Mouse (Mus musculus): Measurements from ENCODE around the gene Ripply1.

Gene Ripply1

GRCm38 (mm10) chrX:139782278-139783044 is at the start of gene Ripply1:
Gene Ripply1 (minus strand): TSS chrX:139782353.
- no peak for DNase-seq (ENCODE audit: low read depth)

DNA sequence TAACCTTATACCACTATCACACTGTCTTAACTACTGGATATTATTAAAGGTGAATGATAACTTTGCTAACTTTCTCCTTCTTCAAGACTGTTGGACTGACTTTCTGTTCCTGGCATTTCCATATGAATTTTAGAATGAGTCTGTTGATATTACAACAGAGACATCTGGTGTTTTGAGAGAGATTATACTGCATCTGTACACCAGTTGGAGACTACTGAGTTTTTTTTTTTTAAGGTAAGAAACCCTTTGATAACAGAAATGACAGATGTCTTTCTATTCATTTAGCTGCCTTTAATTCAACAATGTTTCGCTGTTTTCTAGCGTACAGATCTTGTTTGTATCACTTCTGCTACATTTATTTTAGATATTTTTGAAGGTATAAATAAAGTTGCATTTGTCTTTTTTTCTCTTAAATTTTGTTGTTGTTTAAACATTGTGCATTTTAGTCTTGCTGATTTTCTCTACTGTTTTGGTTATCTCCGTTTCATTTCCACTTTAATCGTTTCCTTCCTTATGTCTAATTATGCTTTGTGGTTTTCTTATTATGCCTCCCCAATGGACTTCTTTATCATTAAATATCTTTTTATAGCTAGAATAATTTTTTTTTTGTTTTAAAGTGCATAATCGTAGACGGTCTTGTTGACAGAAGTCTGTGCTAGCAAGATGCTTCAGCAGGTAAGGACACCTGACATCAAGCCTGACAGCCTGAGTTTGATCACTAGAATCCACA is 46.4 kb upstream of the Ripply1 start:
- DNase-seq (ENCODE audit: low read depth) = peak; percentile 31

DNA sequence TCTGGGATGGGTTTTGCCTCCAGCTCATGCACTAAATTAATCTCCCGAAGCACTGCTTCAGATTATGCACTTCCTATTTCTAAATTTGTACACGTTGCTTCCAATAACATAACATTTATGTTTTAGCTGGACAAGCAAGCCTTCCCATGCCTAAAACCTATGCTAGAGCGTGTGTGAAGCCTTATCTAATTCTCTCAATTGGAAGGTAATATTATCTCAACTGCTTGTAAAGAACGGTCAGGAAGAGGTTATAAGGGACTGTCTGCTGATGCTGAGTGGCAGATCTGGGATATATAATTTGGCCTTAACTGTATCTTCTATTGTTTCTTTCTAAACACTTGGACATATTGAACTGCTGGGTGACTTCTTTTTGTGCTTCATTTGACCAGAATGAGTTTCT is 44.8 kb upstream of the Ripply1 start:
- DNase-seq (ENCODE audit: low read depth) = no peak

GRCm38 (mm10) chrX:139825402-139825801 is 43.2 kb upstream of the Ripply1 start:
- DNase-seq (ENCODE audit: low read depth) = no peak

- DNase-seq (ENCODE audit: low read depth) = no peak
Observed at GRCm38 (mm10) chrX:139815201-139815600, 33.0 kb upstream of the Ripply1 start.

DNA sequence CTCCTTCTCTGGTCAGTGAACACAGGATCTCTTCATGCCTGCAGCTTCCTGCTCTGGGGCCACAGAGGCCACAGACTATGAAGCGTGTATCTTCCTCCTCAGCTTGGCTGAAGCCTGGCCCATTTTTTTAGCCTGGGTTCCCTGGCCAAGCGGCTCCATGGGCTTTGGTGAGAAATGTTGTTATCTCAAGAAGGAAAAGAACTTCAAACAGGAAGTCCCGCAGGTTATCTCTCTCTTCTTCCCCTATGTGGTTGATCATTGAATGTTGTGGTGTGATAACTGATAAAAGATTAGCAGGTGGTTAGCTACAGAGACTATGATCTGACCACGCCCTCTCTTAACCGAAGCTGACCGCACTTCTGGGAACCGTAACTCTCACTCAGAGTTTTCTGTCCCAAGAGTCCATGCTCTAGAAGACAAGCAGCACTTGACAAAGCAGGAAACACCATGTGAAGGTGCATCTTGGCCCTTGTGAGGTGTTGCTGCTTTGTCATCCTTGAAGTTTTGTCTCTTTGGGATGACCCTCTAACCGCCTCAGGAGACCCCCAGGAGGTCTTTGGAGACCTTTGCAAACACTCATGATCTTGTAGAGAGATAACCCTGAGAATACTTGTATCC is 32.0 kb upstream of the Ripply1 start:
- DNase-seq (ENCODE audit: low read depth) = peak; percentile 95

DNA sequence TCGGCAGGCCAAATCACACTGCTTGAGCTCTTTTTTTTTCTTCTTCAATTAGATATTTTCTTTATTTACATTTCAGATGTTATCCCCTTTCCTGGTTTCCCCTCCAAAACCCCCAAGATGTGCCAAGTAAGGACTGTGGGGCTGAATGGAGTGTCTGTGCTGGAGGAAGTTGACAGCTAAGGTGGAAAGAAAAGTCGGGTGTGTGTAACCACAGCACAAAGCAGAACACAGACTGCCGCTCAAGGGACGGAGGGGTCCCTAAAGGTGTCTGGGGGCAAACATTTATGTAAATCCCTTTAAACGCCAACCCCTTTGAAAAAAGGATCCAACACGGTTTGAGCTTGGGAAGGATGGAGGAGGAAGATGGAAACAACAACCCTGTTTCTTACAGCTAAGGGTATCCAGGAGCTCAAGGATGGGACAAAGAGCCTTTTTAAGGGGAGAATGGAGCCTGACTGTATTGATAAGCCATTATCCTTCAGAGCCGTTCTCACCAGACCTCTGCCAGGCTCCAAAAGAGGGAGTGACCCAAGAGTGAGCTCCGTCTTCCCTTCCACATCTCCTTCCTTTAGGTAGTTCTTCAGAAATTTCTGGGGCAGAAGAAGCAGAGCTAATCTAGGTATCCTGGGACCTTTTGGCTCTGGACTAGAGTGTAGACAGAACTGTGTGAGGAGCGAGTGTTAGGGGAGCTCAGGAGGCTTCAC is 31.3 kb upstream of the Ripply1 start:
- no peak for DNase-seq (ENCODE audit: low read depth)

GRCm38 (mm10) chrX:139812636-139813298 is 30.6 kb upstream of the Ripply1 start:
- peak; percentile 94 for DNase-seq (ENCODE audit: low read depth)

DNA sequence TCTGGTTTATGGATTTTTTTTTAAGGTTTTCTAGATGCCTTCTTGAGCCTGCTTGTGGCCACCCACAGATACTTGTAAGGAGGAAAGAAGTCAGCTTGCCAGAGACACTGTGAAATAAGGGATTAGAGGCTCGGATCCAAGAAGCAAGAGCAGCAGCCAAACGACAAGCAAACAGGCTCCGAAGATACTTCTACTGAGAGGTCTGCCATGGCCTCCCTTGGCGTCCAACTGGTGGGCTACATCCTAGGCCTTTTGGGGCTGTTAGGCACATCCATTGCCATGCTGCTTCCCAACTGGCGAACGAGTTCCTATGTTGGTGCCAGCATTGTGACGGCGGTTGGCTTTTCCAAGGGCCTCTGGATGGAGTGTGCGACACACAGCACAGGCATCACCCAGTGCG is 26.3 kb upstream of the Ripply1 start:
- no peak for DNase-seq (ENCODE audit: low read depth)

DNA sequence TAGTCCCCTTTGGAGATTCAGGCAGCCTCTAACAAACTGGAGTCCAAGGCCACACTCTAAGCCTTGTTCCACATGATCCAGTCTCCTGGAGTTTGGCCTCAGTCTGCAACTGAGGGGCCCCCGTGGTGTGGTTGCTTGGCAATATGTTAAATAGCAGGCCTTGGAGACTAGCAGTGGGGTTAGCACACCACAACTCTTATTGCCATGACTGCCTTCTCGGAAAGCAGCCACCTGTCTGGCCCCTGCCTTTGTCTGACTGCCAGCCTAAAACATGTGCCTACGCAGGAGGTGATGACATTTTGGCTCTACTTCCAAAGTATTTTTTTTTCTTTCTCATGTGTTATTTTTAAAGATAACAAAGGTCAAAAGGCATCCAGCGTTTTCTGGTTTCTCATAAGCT is 25.9 kb upstream of the Ripply1 start:
- DNase-seq (ENCODE audit: low read depth) = no peak

DNA sequence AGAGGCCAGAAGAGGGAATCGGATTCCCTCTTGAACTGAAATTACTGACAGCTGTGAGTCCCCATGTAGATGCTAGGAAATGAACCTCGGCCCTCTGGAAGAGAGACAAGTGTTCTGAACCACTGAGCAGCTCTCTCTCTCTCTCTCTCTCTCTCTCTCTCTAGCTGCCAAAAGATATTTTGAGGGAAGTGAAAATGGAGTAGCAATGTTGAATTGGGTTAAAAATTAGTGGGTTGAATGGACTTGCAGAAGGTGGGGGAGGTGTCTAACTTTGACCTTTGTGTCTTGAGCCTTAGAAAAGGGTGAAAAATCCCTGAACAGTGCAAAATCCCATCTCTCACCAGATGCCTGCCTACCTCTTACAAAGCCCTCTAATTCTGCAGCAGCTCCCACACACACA is 25.2 kb upstream of the Ripply1 start:
- DNase-seq (ENCODE audit: low read depth) = no peak

DNA sequence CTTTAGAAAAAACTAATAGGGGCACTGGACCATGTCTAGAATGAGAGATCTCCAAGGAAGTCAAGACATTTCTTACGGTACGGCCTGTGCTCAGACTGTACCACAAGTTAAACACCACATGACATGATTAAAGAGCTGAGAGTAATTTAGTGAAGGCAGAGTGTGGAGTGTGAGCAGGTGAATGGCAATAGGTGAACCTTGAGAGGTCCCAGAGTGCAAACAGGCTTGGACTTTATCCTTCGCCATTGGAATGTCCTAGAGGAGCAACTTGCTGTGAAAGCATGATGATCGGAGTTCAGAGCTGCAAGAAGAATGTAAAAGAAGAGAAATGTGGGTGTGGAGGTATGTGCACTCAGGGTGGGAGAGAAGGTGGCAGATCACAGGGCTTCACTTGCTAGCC is 23.8 kb upstream of the Ripply1 start:
- DNase-seq (ENCODE audit: low read depth) = no peak

DNA sequence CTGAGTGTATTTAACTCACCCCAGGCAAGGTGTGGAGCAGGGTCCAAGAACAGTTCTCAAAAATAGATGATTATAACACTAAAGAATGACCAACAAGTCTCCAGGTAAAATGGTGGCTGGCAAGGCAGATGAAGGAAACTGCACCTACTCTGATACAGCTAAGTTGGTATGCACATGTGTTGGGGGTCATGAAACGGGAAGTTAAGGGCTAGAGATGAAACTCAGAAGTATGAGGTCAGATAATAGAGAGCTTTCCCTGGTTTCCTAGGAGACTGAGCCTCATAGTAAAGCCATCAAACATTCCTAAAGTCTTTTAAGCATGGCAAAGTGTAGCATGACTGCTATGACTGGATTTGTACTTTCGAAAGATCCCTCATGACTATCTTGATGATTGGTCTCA is 20.9 kb upstream of the Ripply1 start:
- DNase-seq (ENCODE audit: low read depth) = no peak

GRCm38 (mm10) chrX:139800406-139800878 is 18.3 kb upstream of the Ripply1 start, which contains the start of gene Cldn2:
Gene Cldn2 (plus strand): TSS chrX:139800828.
- no peak for DNase-seq (ENCODE audit: low read depth)

- DNase-seq (ENCODE audit: low read depth) = no peak
Observed at GRCm38 (mm10) chrX:139799953-139800352, 17.8 kb upstream of the Ripply1 start.

DNA sequence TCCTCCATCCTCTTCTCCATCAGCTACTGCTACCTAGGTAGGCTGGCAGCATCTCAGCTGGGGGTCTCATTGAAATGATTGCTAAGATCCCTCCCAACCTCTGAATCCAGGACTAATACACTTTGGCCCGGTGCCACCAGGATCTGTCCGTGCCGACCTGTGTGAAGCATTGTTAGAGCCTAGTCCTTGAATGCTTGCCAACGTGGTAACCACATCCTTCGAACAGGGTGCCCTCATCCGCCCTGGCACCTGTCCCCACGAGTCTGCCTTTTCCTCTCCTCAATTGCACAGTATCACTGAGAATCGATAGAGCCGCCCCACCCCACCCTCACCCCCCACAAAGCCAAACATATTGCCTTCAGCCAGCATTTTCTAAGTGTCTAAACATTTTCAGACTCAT is 15.7 kb upstream of the Ripply1 start:
- peak; percentile 83 for DNase-seq (ENCODE audit: low read depth)

GRCm38 (mm10) chrX:139796037-139796436 is 13.9 kb upstream of the Ripply1 start:
- no peak for DNase-seq (ENCODE audit: low read depth)

- DNase-seq (ENCODE audit: low read depth) = no peak
Observed at GRCm38 (mm10) chrX:139794072-139794845, 12.1 kb upstream of the Ripply1 start.

- DNase-seq (ENCODE audit: low read depth) = peak; percentile 76
Observed at GRCm38 (mm10) chrX:139785764-139786163, 3.6 kb upstream of the Ripply1 start.

DNA sequence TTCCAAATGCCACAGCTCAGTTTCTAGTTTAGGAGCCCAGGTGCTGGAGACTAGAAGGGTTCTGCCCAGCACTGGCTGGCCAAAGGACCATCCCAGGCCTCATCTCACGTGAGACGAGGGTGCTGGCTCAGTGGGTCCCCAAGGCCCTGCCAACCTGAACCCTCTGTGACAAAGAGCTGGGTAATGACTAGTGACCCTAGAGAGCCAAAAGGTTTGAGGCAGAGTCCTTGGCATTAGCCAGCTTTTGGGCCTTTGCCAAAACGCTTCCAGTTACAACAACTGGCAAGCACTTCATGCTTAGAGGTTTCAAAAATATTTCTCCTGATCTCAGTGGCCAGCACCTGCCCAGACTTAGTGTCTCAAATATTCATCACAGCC is 881 bp upstream of the Ripply1 start:
- no peak for DNase-seq (ENCODE audit: low read depth)

DNA sequence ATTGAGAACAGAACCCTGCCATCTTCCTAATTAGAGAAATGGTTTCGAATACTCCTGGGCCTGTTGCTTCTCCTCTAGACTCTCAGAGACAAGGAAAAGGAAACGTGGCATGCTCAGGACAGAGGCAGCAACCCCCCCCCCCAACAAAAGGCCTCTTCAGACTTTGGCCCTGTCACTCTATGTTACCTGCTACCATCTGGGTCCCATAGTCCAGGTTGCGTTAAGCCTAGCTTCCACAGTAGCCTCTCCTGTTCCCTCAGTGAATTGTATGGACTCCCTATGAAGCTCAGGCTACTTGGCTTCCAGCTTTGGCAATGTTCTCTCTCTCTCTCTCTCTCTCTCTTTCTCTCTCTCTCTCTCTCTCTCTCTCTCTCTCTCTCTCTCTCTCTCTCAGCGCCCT is 590 bp downstream of the Ripply1 start:
- no peak for DNase-seq (ENCODE audit: low read depth)

Data from 416B (cell line).